Mouse (Mus musculus): ENCODE results near the gene Ugt1a7c. TPM values are rescaled to one million over a fixed set of nuclear protein-coding genes. Genes with fewer than 3 reads are reported as not detected.

The Ugt1a7c gene
- polyA plus RNA-seq, 1 experiment from 2014 or later: 57.4 TPM

GRCm38 (mm10) chr1:88234248-88234610, 139.4 kb downstream of the Ugt1a7c start:
- Histone ChIP-seq H3K4me2 (replicated peaks; ENCODE audit: low read depth) (no peak overlapping the region), H3K27me3 (replicated peaks; ENCODE audit: control insufficient read depth, insufficient read depth, low read length) (no peaks in the 10 kb centered on the region), H3K4me1 (replicated peaks; ENCODE audit: control insufficient read depth, insufficient read depth, low read length) (no peaks in the 10 kb centered on the region), H3K27ac (ENCODE audit: low read depth, low read length) (no peak overlapping the region), H3K36me3 (ENCODE audit: control insufficient read depth, insufficient read depth) (no peaks in the 10 kb centered on the region), H3K9ac (ENCODE audit: low read depth, low read length) (no peak overlapping the region), H3K9me3 (ENCODE audit: control insufficient read depth) (peaks cover 57% of the 10 kb centered on the region), H3K4me3 (ENCODE audit: low read depth, low read length) (no peak overlapping the region)
- ATAC-seq: no peak
- no peak for TF ChIP-seq CTCF (IDR thresholded peaks at IDR 0.05; ENCODE audit: low read depth)
- WGBS: 61% methylated on average over 4 of the region's 4 CpGs

- no peaks in the 10 kb centered on the region for H3K36me3 ChIP-seq (ENCODE audit: control insufficient read depth, insufficient read depth)
- WGBS: 42% methylated on average over 5 of the region's 5 CpGs
- no peaks in the 10 kb centered on the region for H3K27me3 ChIP-seq (replicated peaks; ENCODE audit: control insufficient read depth, insufficient read depth, low read length)
- H3K4me3 ChIP-seq (ENCODE audit: low read depth, low read length): no peak overlapping the region
- no peak overlapping the region for H3K4me2 ChIP-seq (replicated peaks; ENCODE audit: low read depth)
- no peaks in the 10 kb centered on the region for H3K4me1 ChIP-seq (replicated peaks; ENCODE audit: control insufficient read depth, insufficient read depth, low read length)
- H3K9ac ChIP-seq (ENCODE audit: low read depth, low read length): no peak overlapping the region
- ATAC-seq: no peak
- no peak for TF ChIP-seq CTCF (IDR thresholded peaks at IDR 0.05; ENCODE audit: low read depth)
- H3K9me3 ChIP-seq (ENCODE audit: control insufficient read depth): peaks cover 54% of the 10 kb centered on the region
- no peak overlapping the region for H3K27ac ChIP-seq (ENCODE audit: low read depth, low read length)
These were observed 139.8 kb downstream of the Ugt1a7c start for GRCm38 (mm10) chr1:88234646-88235045.

- no peak for ATAC-seq
- WGBS: 64% methylated on average over 11 of the region's 11 CpGs
- Histone ChIP-seq H3K4me1 (replicated peaks; ENCODE audit: control insufficient read depth, insufficient read depth, low read length) (no peaks in the 10 kb centered on the region), H3K36me3 (ENCODE audit: control insufficient read depth, insufficient read depth) (no peaks in the 10 kb centered on the region), H3K9ac (ENCODE audit: low read depth, low read length) (no peak overlapping the region), H3K27ac (ENCODE audit: low read depth, low read length) (no peak overlapping the region), H3K4me2 (replicated peaks; ENCODE audit: low read depth) (no peak overlapping the region), H3K9me3 (ENCODE audit: control insufficient read depth) (peaks cover 50% of the 10 kb centered on the region), H3K27me3 (replicated peaks; ENCODE audit: control insufficient read depth, insufficient read depth, low read length) (no peaks in the 10 kb centered on the region), H3K4me3 (ENCODE audit: low read depth, low read length) (no peak overlapping the region)
- TF ChIP-seq CTCF (IDR thresholded peaks at IDR 0.05; ENCODE audit: low read depth): no peak
These were observed 140.4 kb downstream of the Ugt1a7c start for GRCm38 (mm10) chr1:88235046-88235893.

GRCm38 (mm10) chr1:88235894-88236415, 141.1 kb downstream of the Ugt1a7c start:
- H3K27ac ChIP-seq (ENCODE audit: low read depth, low read length): no peak overlapping the region
- no peaks in the 10 kb centered on the region for H3K27me3 ChIP-seq (replicated peaks; ENCODE audit: control insufficient read depth, insufficient read depth, low read length)
- no peaks in the 10 kb centered on the region for H3K36me3 ChIP-seq (ENCODE audit: control insufficient read depth, insufficient read depth)
- no peaks in the 10 kb centered on the region for H3K4me1 ChIP-seq (replicated peaks; ENCODE audit: control insufficient read depth, insufficient read depth, low read length)
- TF ChIP-seq CTCF (IDR thresholded peaks at IDR 0.05; ENCODE audit: low read depth): no peak
- H3K9ac ChIP-seq (ENCODE audit: low read depth, low read length): no peak overlapping the region
- peaks cover 52% of the 10 kb centered on the region for H3K9me3 ChIP-seq (ENCODE audit: control insufficient read depth)
- ATAC-seq: no peak
- no peak overlapping the region for H3K4me3 ChIP-seq (ENCODE audit: low read depth, low read length)
- 60% methylated on average over 4 of the region's 4 CpGs for WGBS
- no peak overlapping the region for H3K4me2 ChIP-seq (replicated peaks; ENCODE audit: low read depth)

GRCm38 (mm10) chr1:88237311-88237710, 142.4 kb downstream of the Ugt1a7c start:
- Histone ChIP-seq H3K9ac (ENCODE audit: low read depth, low read length) (no peak overlapping the region), H3K4me3 (ENCODE audit: low read depth, low read length) (no peak overlapping the region), H3K36me3 (ENCODE audit: control insufficient read depth, insufficient read depth) (no peaks in the 10 kb centered on the region), H3K4me1 (replicated peaks; ENCODE audit: control insufficient read depth, insufficient read depth, low read length) (no peaks in the 10 kb centered on the region), H3K4me2 (replicated peaks; ENCODE audit: low read depth) (no peak overlapping the region), H3K27me3 (replicated peaks; ENCODE audit: control insufficient read depth, insufficient read depth, low read length) (no peaks in the 10 kb centered on the region), H3K27ac (ENCODE audit: low read depth, low read length) (no peak overlapping the region), H3K9me3 (ENCODE audit: control insufficient read depth) (peaks cover 41% of the 10 kb centered on the region)
- ATAC-seq: peak; percentile 8
- whole genome bisulfite sequencing: 75% methylated on average over 5 of the region's 5 CpGs
- no peak for TF ChIP-seq CTCF (IDR thresholded peaks at IDR 0.05; ENCODE audit: low read depth)

GRCm38 (mm10) chr1:88238771-88239170, 143.9 kb downstream of the Ugt1a7c start:
- Histone ChIP-seq H3K9me3 (ENCODE audit: control insufficient read depth) (peaks cover 41% of the 10 kb centered on the region), H3K27me3 (replicated peaks; ENCODE audit: control insufficient read depth, insufficient read depth, low read length) (no peaks in the 10 kb centered on the region), H3K4me1 (replicated peaks; ENCODE audit: control insufficient read depth, insufficient read depth, low read length) (no peaks in the 10 kb centered on the region), H3K36me3 (ENCODE audit: control insufficient read depth, insufficient read depth) (no peaks in the 10 kb centered on the region), H3K9ac (ENCODE audit: low read depth, low read length) (no peak overlapping the region), H3K27ac (ENCODE audit: low read depth, low read length) (no peak overlapping the region), H3K4me2 (replicated peaks; ENCODE audit: low read depth) (no peak overlapping the region), H3K4me3 (ENCODE audit: low read depth, low read length) (no peak overlapping the region)
- no peak for ATAC-seq
- no peak for TF ChIP-seq CTCF (IDR thresholded peaks at IDR 0.05; ENCODE audit: low read depth)
- 77% methylated on average over 6 of the region's 6 CpGs for WGBS
